Mouse (Mus musculus) stomach, postnatal 0 days (tissue): ENCODE results near the gene Cdk19. TPM values are rescaled to one million over a fixed set of nuclear protein-coding genes. Genes with fewer than 3 reads are reported as not detected.

Experiments used
- ATAC-seq: fragments of 200-750 bp; cut with Nextera tagmentation; 2 replicates; pipeline ENCODE4 v1.8.0; 2017; ENCODE audit not compliant: low FRiP score, low TSS enrichment
- DNase-seq: peaks from one replicate; pipeline ENCODE4 v3.0.0-alpha.2; 2016; ENCODE audit warnings: low spot score
- H3K27ac ChIP-seq: fragments of 300-500 bp; sonication (generic); replicated peaks from 2 replicates; pipeline ENCODE4 v1.5.1; 2014; ENCODE audit warnings: mild to moderate bottlenecking, control low read depth
- H3K27me3 ChIP-seq: fragments of 300-500 bp; sonication (generic); 2 replicates; pipeline ENCODE4 v1.6.1; 2014; ENCODE audit warnings: low read length; ENCODE audit not compliant: control insufficient read depth, insufficient read depth
- H3K36me3 ChIP-seq: fragments of 300-500 bp; sonication (generic); 2 replicates; pipeline ENCODE4 v1.6.1; 2014; ENCODE audit warnings: low read length, mixed read lengths; ENCODE audit not compliant: control insufficient read depth, insufficient read depth
- H3K4me1 ChIP-seq: fragments of 300-500 bp; sonication (generic); replicated peaks from 2 replicates; pipeline ENCODE4 v1.6.1; 2014; ENCODE audit warnings: antibody characterized with exemption; ENCODE audit not compliant: control insufficient read depth, insufficient read depth
- H3K4me2 ChIP-seq: fragments of 300-500 bp; sonication (generic); replicated peaks from 2 replicates; pipeline ENCODE4 v1.6.1; 2014; ENCODE audit warnings: low read depth, mild to moderate bottlenecking, control low read depth, moderate library complexity
- H3K4me3 ChIP-seq: fragments of 300-500 bp; sonication (generic); 2 replicates; pipeline ENCODE4 v1.5.1; 2014; ENCODE audit warnings: low read depth, low read length, control low read depth
- H3K9ac ChIP-seq: fragments of 300-500 bp; sonication (generic); 2 replicates; pipeline ENCODE4 v1.6.1; 2014; ENCODE audit warnings: mild to moderate bottlenecking, low read length, control low read depth, mixed read lengths
- H3K9me3 ChIP-seq: fragments of 300-500 bp; sonication (generic); 2 replicates; pipeline ENCODE4 v1.6.1; 2016; ENCODE audit warnings: low read length; ENCODE audit not compliant: control insufficient read depth
- CTCF ChIP-seq: IDR thresholded peaks from 2 replicates; pipeline ENCODE4 v1.5.1; 2016; ENCODE audit warnings: antibody characterized with exemption, low read depth, mild to moderate bottlenecking, moderate library complexity
- EP300 ChIP-seq: optimal IDR thresholded peaks from 2 replicates; pipeline ENCODE3; 2016; ENCODE audit warnings: antibody characterized with exemption
- WGBS: fragments of 180-500 bp; shearing (Covaris S2); extraction: QIAGEN DNeasy Blood & Tissue Kit; methylation state at CpG from one replicate; pipeline ENCODE4 v1.1.7; 2014; 5-methylcytosine and 5-hydroxymethylcytosine counted together
- polyA plus RNA-seq: library from polyadenylated mRNA; unstranded; fragments of >200 nt; fragmentation: Nextera tagmentation; extraction: Ambion mirVana; gene quantifications from 2 replicates; pipeline ENCODE4 v1.2.1, GENCODE M21; 2015

Gene Cdk19
- polyA plus RNA-seq, 1 experiment from 2014 or later = 4.4 TPM

GRCm38 (mm10) chr10:40393447-40394143 lies 54.2 kb downstream of the Cdk19 start:
- H3K4me3 ChIP-seq = no peak overlapping the region
- ATAC-seq (no peak), DNase-seq (no peak)
- no peaks in the 10 kb centered on the region for H3K9me3 ChIP-seq
- TF ChIP-seq EP300 (no peak), CTCF (peak; percentile 57)
- 54% methylated on average over 2 of the region's 2 CpGs for WGBS
- no peak overlapping the region for H3K9ac ChIP-seq
- no peaks in the 10 kb centered on the region for H3K36me3 ChIP-seq
- H3K4me1 ChIP-seq = no peaks in the 10 kb centered on the region
- H3K4me2 ChIP-seq = no peak overlapping the region
- 0 out of 2 replicates have a peak overlapping the region, but pooled peaks have one; percentile 24 for H3K27ac ChIP-seq
- no peaks in the 10 kb centered on the region for H3K27me3 ChIP-seq

- H3K4me2 ChIP-seq = no peak overlapping the region
- DNase-seq (no peak), ATAC-seq (no peak)
- H3K9ac ChIP-seq = no peak overlapping the region
- no peak overlapping the region for H3K27ac ChIP-seq
- no peak for TF ChIP-seq EP300
- TF ChIP-seq CTCF = no peak
- no peaks in the 10 kb centered on the region for H3K9me3 ChIP-seq
- no peaks in the 10 kb centered on the region for H3K4me1 ChIP-seq
- H3K36me3 ChIP-seq = no peaks in the 10 kb centered on the region
- 42% methylated on average over 3 of the region's 3 CpGs for WGBS
- H3K27me3 ChIP-seq = no peaks in the 10 kb centered on the region
- H3K4me3 ChIP-seq = no peak overlapping the region
These were observed 59.5 kb downstream of the Cdk19 start for GRCm38 (mm10) chr10:40398842-40399241.

- Histone ChIP-seq H3K9ac (no peak overlapping the region), H3K36me3 (no peaks in the 10 kb centered on the region), H3K27me3 (no peaks in the 10 kb centered on the region), H3K4me1 (no peaks in the 10 kb centered on the region), H3K4me3 (no peak overlapping the region), H3K4me2 (no peak overlapping the region), H3K27ac (no peak overlapping the region), H3K9me3 (no peaks in the 10 kb centered on the region)
- ATAC-seq (no peak), DNase-seq (no peak)
- WGBS = 72% methylated on average over 2 of the region's 2 CpGs
- TF ChIP-seq EP300 (no peak), CTCF (no peak)
These were observed 60.0 kb downstream of the Cdk19 start for GRCm38 (mm10) chr10:40399328-40399727.

- H3K27ac ChIP-seq = no peak overlapping the region
- H3K9ac ChIP-seq = no peak overlapping the region
- H3K27me3 ChIP-seq = no peaks in the 10 kb centered on the region
- no peaks in the 10 kb centered on the region for H3K9me3 ChIP-seq
- no peak for DNase-seq
- TF ChIP-seq EP300 = no peak
- TF ChIP-seq CTCF = no peak
- no peak overlapping the region for H3K4me2 ChIP-seq
- no peaks in the 10 kb centered on the region for H3K4me1 ChIP-seq
- ATAC-seq = no peak
- H3K36me3 ChIP-seq = no peaks in the 10 kb centered on the region
- H3K4me3 ChIP-seq = no peak overlapping the region
- WGBS = 89% methylated on average over 4 of the region's 4 CpGs
These were observed 60.9 kb downstream of the Cdk19 start for GRCm38 (mm10) chr10:40400293-40400692.

GRCm38 (mm10) chr10:40406655-40407054 lies 67.3 kb downstream of the Cdk19 start:
- 36% methylated on average over 3 of the region's 3 CpGs for WGBS
- no peak overlapping the region for H3K4me3 ChIP-seq
- no peak overlapping the region for H3K27ac ChIP-seq
- no peaks in the 10 kb centered on the region for H3K4me1 ChIP-seq
- DNase-seq (no peak), ATAC-seq (no peak)
- no peaks in the 10 kb centered on the region for H3K27me3 ChIP-seq
- no peaks in the 10 kb centered on the region for H3K36me3 ChIP-seq
- H3K4me2 ChIP-seq = no peak overlapping the region
- TF ChIP-seq EP300 (no peak), CTCF (no peak)
- no peak overlapping the region for H3K9ac ChIP-seq
- H3K9me3 ChIP-seq = no peaks in the 10 kb centered on the region

- no peaks in the 10 kb centered on the region for H3K9me3 ChIP-seq
- TF ChIP-seq CTCF (no peak), EP300 (no peak)
- ATAC-seq (no peak), DNase-seq (no peak)
- H3K9ac ChIP-seq = no peak overlapping the region
- no peak overlapping the region for H3K4me2 ChIP-seq
- H3K4me1 ChIP-seq = no peaks in the 10 kb centered on the region
- H3K27ac ChIP-seq = no peak overlapping the region
- H3K4me3 ChIP-seq = no peak overlapping the region
- no peaks in the 10 kb centered on the region for H3K36me3 ChIP-seq
- 80% methylated on average over 2 of the region's 2 CpGs for WGBS
- H3K27me3 ChIP-seq = no peaks in the 10 kb centered on the region
These were observed 70.0 kb downstream of the Cdk19 start for GRCm38 (mm10) chr10:40409336-40409735.
